Mouse (Mus musculus) CH12.LX (cell line): Measurements from ENCODE around the gene Cep135. TPM values are rescaled to one million over a fixed set of nuclear protein-coding genes. Genes with fewer than 3 reads are reported as not detected.

ENCODE experiments used
- DNase-seq: peaks from one replicate; pipeline ENCODE4 v3.0.0-alpha.2; 2013; ENCODE audit errors: extremely low read depth
- H3K27ac ChIP-seq: 2 replicates; pipeline ENCODE4 v1.5.1; 2012; ENCODE audit warnings: low read depth, mild to moderate bottlenecking, control low read depth, moderate library complexity; ENCODE audit not compliant: insufficient read depth
- H3K27me3 ChIP-seq: replicated peaks from 2 replicates; pipeline ENCODE3; 2012; ENCODE audit warnings: inconsistent platforms
- H3K36me3 ChIP-seq, 2 experiments: replicated peaks in 1 of 2; 2 replicates each; pipeline versions ENCODE3 to v1.6.1; 2012; ENCODE audit warnings: inconsistent platforms in 1 of 2, low read length in 1 of 2, mild to moderate bottlenecking in 1 of 2, mixed read lengths in 1 of 2, moderate library complexity in 1 of 2; ENCODE audit not compliant: control insufficient read depth in 1 of 2, insufficient read depth in 1 of 2
- H3K4me1 ChIP-seq, 2 experiments: 2 replicates each; pipeline ENCODE4 v1.6.1; 2012; ENCODE audit warnings: inconsistent platforms in 1 of 2, moderate library complexity in 1 of 2; ENCODE audit not compliant: insufficient read depth in 2 of 2, control insufficient read depth in 1 of 2
- H3K4me2 ChIP-seq: 2 replicates; pipeline ENCODE4 v1.6.1; 2012; ENCODE audit warnings: low read depth, mild to moderate bottlenecking, control low read depth; ENCODE audit not compliant: poor library complexity, insufficient read depth, severe bottlenecking
- H3K4me3 ChIP-seq, 3 experiments: fragments of 150-350 bp in 1 of 3; sonication (generic) in 1 of 3; replicated peaks in 1 of 3; 2 replicates each; pipeline versions ENCODE3 to v1.5.1; 2011 to 2012; ENCODE audit warnings: low read depth in 2 of 3, low read length in 2 of 3, mild to moderate bottlenecking in 2 of 3, moderate library complexity in 2 of 3, control low read depth in 1 of 3, improper control_type of control experiment in 1 of 3, inconsistent platforms in 1 of 3, mixed read lengths in 1 of 3; ENCODE audit not compliant: poor library complexity in 1 of 3
- H3K79me2 ChIP-seq: replicated peaks from 2 replicates; pipeline ENCODE4 v1.6.1; 2012; ENCODE audit warnings: mild to moderate bottlenecking, moderate library complexity; ENCODE audit not compliant: control insufficient read depth, poor library complexity, insufficient read depth, severe bottlenecking; ENCODE audit errors: extremely low read depth
- H3K9ac ChIP-seq: 2 replicates; pipeline ENCODE4 v1.6.1; 2012; ENCODE audit warnings: low read depth, mild to moderate bottlenecking, control low read depth, moderate library complexity; ENCODE audit not compliant: insufficient read depth
- H3K9me3 ChIP-seq: replicated peaks from 2 replicates; pipeline ENCODE3; 2012; ENCODE audit warnings: low read length, inconsistent platforms, mixed read lengths
- BHLHE40 ChIP-seq: IDR thresholded peaks from 2 replicates; pipeline ENCODE4 v1.6.1; 2011; ENCODE audit warnings: mild to moderate bottlenecking, low read depth, low read length, improper control_type of control experiment
- CHD1 ChIP-seq: IDR thresholded peaks from 2 replicates; pipeline ENCODE4 v1.6.1; 2012; ENCODE audit warnings: low read depth, low read length, improper control_type of control experiment, inconsistent platforms
- CTCF ChIP-seq, 2 experiments: IDR thresholded peaks in 1 of 2; conservative IDR thresholded peaks in 1 of 2; 2 replicates each; pipeline ENCODE4 v1.5.1; 2011 to 2012; ENCODE audit warnings: low read depth in 2 of 2, low read length in 2 of 2, improper control_type of control experiment in 1 of 2, inconsistent platforms in 1 of 2, mild to moderate bottlenecking in 1 of 2, moderate library complexity in 1 of 2
- E2F4 ChIP-seq: IDR thresholded peaks from 2 replicates; pipeline ENCODE4 v1.6.1; 2011; ENCODE audit warnings: low read depth, low read length, improper control_type of control experiment; ENCODE audit not compliant: insufficient replicate concordance
- ELF1 ChIP-seq: IDR thresholded peaks from 2 replicates; pipeline ENCODE4 v1.6.1; 2014; ENCODE audit warnings: low read depth, mild to moderate bottlenecking, inconsistent platforms, low read length, improper control_type of control experiment
- ETS1 ChIP-seq: conservative IDR thresholded peaks from 2 replicates; pipeline ENCODE4 v1.6.1; 2012; ENCODE audit warnings: low read depth, mild to moderate bottlenecking, inconsistent platforms, low read length, improper control_type of control experiment, moderate library complexity
- GABPA ChIP-seq: IDR thresholded peaks from 2 replicates; pipeline ENCODE4 v1.6.1; 2012; ENCODE audit warnings: low read depth, low read length, improper control_type of control experiment, inconsistent platforms; ENCODE audit not compliant: insufficient replicate concordance
- HCFC1 ChIP-seq: IDR thresholded peaks from 2 replicates; pipeline ENCODE4 v1.6.1; 2012; ENCODE audit warnings: low read depth, mild to moderate bottlenecking, inconsistent platforms, low read length, improper control_type of control experiment
- IRF4 ChIP-seq: IDR thresholded peaks from 2 replicates; pipeline ENCODE4 v1.6.1; 2014; ENCODE audit warnings: low read depth, mild to moderate bottlenecking, inconsistent platforms, low read length, improper control_type of control experiment
- MAFK ChIP-seq: IDR thresholded peaks from 2 replicates; pipeline ENCODE4 v1.6.1; 2011; ENCODE audit warnings: low read length, improper control_type of control experiment; ENCODE audit not compliant: insufficient replicate concordance
- MAZ ChIP-seq: IDR thresholded peaks from 2 replicates; pipeline ENCODE4 v1.6.1; 2012; ENCODE audit warnings: low read depth, mild to moderate bottlenecking, inconsistent platforms, low read length, improper control_type of control experiment, moderate library complexity
- MYC ChIP-seq: IDR thresholded peaks from 2 replicates; pipeline ENCODE4 v1.6.1; 2011; ENCODE audit warnings: low read depth, mild to moderate bottlenecking, improper control_type of control experiment, low read length
- NELFE ChIP-seq: IDR thresholded peaks from 2 replicates; pipeline ENCODE4 v1.6.1; 2011; ENCODE audit warnings: low read depth, low read length, improper control_type of control experiment
- PAX5 ChIP-seq: IDR thresholded peaks from 2 replicates; pipeline ENCODE4 v1.6.1; 2012; ENCODE audit warnings: low read length, inconsistent platforms, mixed read lengths
- POLR2AphosphoS2 ChIP-seq: IDR thresholded peaks from 2 replicates; pipeline ENCODE4 v1.6.1; 2011; ENCODE audit warnings: low read depth, low read length, improper control_type of control experiment
- RAD21 ChIP-seq: IDR thresholded peaks from 2 replicates; pipeline ENCODE4 v1.6.1; 2011; ENCODE audit warnings: low read depth, mild to moderate bottlenecking, low read length, improper control_type of control experiment, moderate library complexity
- SIN3A ChIP-seq: IDR thresholded peaks from 2 replicates; pipeline ENCODE4 v1.6.1; 2012; ENCODE audit warnings: low read length, improper control_type of control experiment, inconsistent platforms
- SMC3 ChIP-seq: IDR thresholded peaks from 2 replicates; pipeline ENCODE4 v1.6.1; 2011; ENCODE audit warnings: low read depth, low read length, improper control_type of control experiment
- TCF12 ChIP-seq: IDR thresholded peaks from 2 replicates; pipeline ENCODE4 v1.6.1; 2014; ENCODE audit warnings: low read depth, mild to moderate bottlenecking, inconsistent platforms, low read length, improper control_type of control experiment
- USF1 ChIP-seq: IDR thresholded peaks from 2 replicates; pipeline ENCODE4 v1.6.1; 2014; ENCODE audit warnings: low read depth, mild to moderate bottlenecking, inconsistent platforms, low read length, improper control_type of control experiment
- USF2 ChIP-seq: conservative IDR thresholded peaks from 2 replicates; pipeline ENCODE4 v1.6.1; 2011; ENCODE audit warnings: low read depth, low read length, improper control_type of control experiment
- ZKSCAN1 ChIP-seq: IDR thresholded peaks from 2 replicates; pipeline ENCODE4 v1.6.1; 2012; ENCODE audit warnings: low read depth, inconsistent platforms, low read length, improper control_type of control experiment, borderline replicate concordance
- ZMIZ1 ChIP-seq: IDR thresholded peaks from 2 replicates; pipeline ENCODE4 v1.6.1; 2012; ENCODE audit warnings: low read depth, mild to moderate bottlenecking, inconsistent platforms, low read length, improper control_type of control experiment
- dilution Hi-C: fragments of 300-500 bp; cut with MboI; formaldehyde crosslinking; loops from 2 replicates; pipeline ENCODE4 v1.14.3; 2020; ENCODE audit warnings: low sequenced_read_pairs; ENCODE audit not compliant: extremely low pct_unique_long_range_greater_than_20kb, extremely low pct_ligation_motif_present
- in situ Hi-C: fragments of 300-500 bp; cut with MboI; formaldehyde crosslinking; loops from 3 replicates; pipeline ENCODE4 v1.14.3; 2019; ENCODE audit warnings: low sequenced_read_pairs, low pct_ligation_motif_present, low pct_unique_long_range_greater_than_20kb, mixed read lengths
- polyA plus RNA-seq: library from polyadenylated mRNA; unstranded; fragments of >175 nt; gene quantifications from 2 replicates; pipeline ENCODE4 v1.2.1, GENCODE M21; 2012; ENCODE audit warnings: low read depth; ENCODE audit not compliant: insufficient read length
- total RNA-seq, 2 experiments: library from RNA; depleted of rRNA; stranded (reverse); fragments of 300-350 nt in 1 of 2; fragments of >200 nt in 1 of 2; gene quantifications; 2 replicates each; pipeline ENCODE4 v1.2.3; 2012 to 2014

Cep135 gene
- total and polyA plus RNA-seq, 3 experiments, result 8.0 to 12.1 (median 11.7) TPM

- TF ChIP-seq E2F4, result no peak
- no peak for TF ChIP-seq IRF4
- no peak for TF ChIP-seq ETS1
- TF ChIP-seq HCFC1, result no peak
- TF ChIP-seq ZKSCAN1, result no peak
- TF ChIP-seq USF2, result no peak
- TF ChIP-seq SMC3, result no peak
- TF ChIP-seq ELF1, result no peak
- TF ChIP-seq NELFE, result no peak
- no peak for TF ChIP-seq BHLHE40
- no peak for TF ChIP-seq POLR2AphosphoS2
- dilution Hi-C loops, result no loop called here
- H3K36me3 ChIP-seq, result no peaks in the 10 kb centered on the region
Observed at GRCm38 (mm10) chr5:76665421-76665820, 76.9 kb downstream of the Cep135 start.

GRCm38 (mm10) chr5:76666026-76666756, 77.7 kb downstream of the Cep135 start:
- TF ChIP-seq MYC, result no peak
- TF ChIP-seq MAFK, result no peak
- TF ChIP-seq IRF4, result no peak
- TF ChIP-seq ZMIZ1, result no peak
- no peak for TF ChIP-seq TCF12
- no peak for TF ChIP-seq SIN3A
- TF ChIP-seq CHD1, result no peak
- no peak for TF ChIP-seq USF1
- TF ChIP-seq RAD21, result no peak
- TF ChIP-seq ZKSCAN1, result no peak
- TF ChIP-seq CTCF (conservative IDR thresholded peaks at IDR 0.05 in 1 of 2, IDR thresholded peaks at IDR 0.05 in 1 of 2; ENCODE audit: low read depth in 2 of 2, low read length in 2 of 2), result no peak
- no peak for TF ChIP-seq ELF1
- no peak for TF ChIP-seq E2F4
- no peak for TF ChIP-seq GABPA
- TF ChIP-seq HCFC1, result no peak
- TF ChIP-seq MAZ, result no peak
- no peak for TF ChIP-seq NELFE
- TF ChIP-seq PAX5, result no peak
- no peaks in the 10 kb centered on the region for H3K27me3 ChIP-seq
- in situ Hi-C loops (no loop called here), dilution Hi-C loops (no loop called here)
- H3K4me3 ChIP-seq, result no peak overlapping the region
- H3K9ac ChIP-seq, result no peak overlapping the region
- no peak overlapping the region for H3K27ac ChIP-seq
- H3K4me1 ChIP-seq, result no peaks in the 10 kb centered on the region
- no peaks in the 10 kb centered on the region for H3K79me2 ChIP-seq
- no peaks in the 10 kb centered on the region for H3K36me3 ChIP-seq
- H3K9me3 ChIP-seq, result no peaks in the 10 kb centered on the region
- DNase-seq, result no peak
- no peak overlapping the region for H3K4me2 ChIP-seq

More at GRCm38 (mm10) chr5:76665421-76665820, 76.9 kb downstream of the Cep135 start:
- Histone ChIP-seq H3K4me2 (no peak overlapping the region), H3K27ac (no peak overlapping the region), H3K4me1 (no peaks in the 10 kb centered on the region), H3K9ac (no peak overlapping the region), H3K4me3 (no peak overlapping the region), H3K79me2 (no peaks in the 10 kb centered on the region), H3K9me3 (no peaks in the 10 kb centered on the region), H3K27me3 (no peaks in the 10 kb centered on the region)
- no peak for DNase-seq
- in situ Hi-C loops, result no loop called here
